Comparison of ENCODE assay signal across 8 mouse cellular contexts in the genomic region with DNA sequence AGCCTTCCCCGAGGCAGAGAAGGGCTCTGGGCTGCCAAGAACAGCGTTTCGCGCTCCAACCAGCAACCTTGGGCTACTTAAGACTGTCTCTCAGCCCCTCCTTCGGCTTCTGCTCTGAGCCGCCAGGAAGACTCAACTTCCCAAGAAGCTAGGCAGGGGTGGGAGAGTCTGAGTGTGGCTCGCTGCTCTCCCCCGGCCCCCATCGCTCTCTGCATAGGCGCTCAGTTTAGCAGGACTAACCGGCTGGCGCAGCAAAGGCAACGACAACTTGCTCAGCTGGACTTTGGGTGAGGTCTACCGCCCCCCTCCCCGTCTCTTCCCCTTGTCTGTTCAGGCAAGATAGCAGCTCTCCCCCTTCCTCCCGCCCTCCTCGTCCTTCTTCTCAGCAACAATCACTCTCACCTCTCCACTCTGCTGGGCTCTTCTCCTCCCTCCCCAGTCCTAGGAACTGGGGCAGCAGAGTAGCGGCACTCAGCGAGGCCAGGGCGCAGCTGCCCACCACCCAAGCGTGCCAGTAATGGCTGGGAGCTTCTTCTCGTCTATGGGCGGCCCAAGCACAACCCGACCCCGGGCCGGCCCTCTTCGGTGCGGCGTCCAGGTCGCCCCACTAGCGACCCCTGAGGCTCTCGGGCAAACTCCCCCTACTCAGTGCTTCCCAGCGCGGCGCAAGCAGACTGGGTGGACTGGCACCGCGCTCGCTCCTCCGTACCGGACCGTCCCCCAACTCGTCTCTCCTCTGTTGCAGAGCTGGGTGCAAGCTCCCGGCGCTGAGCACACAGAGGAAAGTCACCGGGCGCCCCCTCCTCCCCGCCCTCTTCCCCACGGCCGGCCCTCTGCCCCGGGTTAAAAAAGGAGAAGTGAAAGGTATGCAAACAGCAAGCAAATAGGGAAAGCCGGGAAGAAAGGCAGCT. TPM values are rescaled to one million over a fixed set of nuclear protein-coding genes. Genes with fewer than 3 reads are reported as not detected.
DNase-seq lines count a peak whose midpoint lies in the region; ATAC-seq and TF ChIP-seq lines count a peak whose summit lies in the region.

No protein-coding gene starts in this region.

- WGBS in embryonic facial prominence, embryonic 11.5 days: under 1% methylated on average over 50 of the region's 51 CpGs
- WGBS in hindbrain, embryonic 12.5 days: under 1% methylated on average over 50 of the region's 51 CpGs
- WGBS in liver, embryonic 14.5 days (ENCODE audit: insufficient replicate concordance): under 1% methylated on average over 50 of the region's 51 CpGs

- peak overlapping the region; percentile 50 for H3K9ac ChIP-seq in embryonic facial prominence, embryonic 11.5 days (replicated peaks; ENCODE audit: low read length)
- H3K9ac ChIP-seq in hindbrain, embryonic 12.5 days: peak overlapping the region; percentile 82
- peak overlapping the region; percentile 48 for H3K9ac ChIP-seq in liver, embryonic 14.5 days (replicated peaks)

- peak overlapping the region; percentile 20; the same call in 1 of the 2 replicates for H3K27ac ChIP-seq in embryonic facial prominence, embryonic 11.5 days (replicated peaks; ENCODE audit: low read depth, low read length)
- peak overlapping the region; percentile 90 for H3K27ac ChIP-seq in hindbrain, embryonic 12.5 days
- no peak overlapping the region for H3K27ac ChIP-seq in liver, embryonic 14.5 days

- ATAC-seq in megakaryocyte, adult 5-6 weeks (ENCODE audit: poor library complexity, severe bottlenecking): no peak
- peak; percentile 47 for ATAC-seq in embryonic facial prominence, embryonic 11.5 days (replicated peaks; ENCODE audit: insufficient number of reproducible peaks, low FRiP score, low TSS enrichment, low read depth)
- peak; percentile 34 for ATAC-seq in hindbrain, embryonic 12.5 days (ENCODE audit: low FRiP score)
- peak; percentile 39; the same call in 1 of the 2 replicates for ATAC-seq in liver, embryonic 14.5 days (ENCODE audit: insufficient read depth)
- no peak for ATAC-seq in frontal cortex, adult (ENCODE audit: low TSS enrichment)

- H3K27me3 ChIP-seq in megakaryocyte, embryonic 14.5 days (replicated peaks): peaks cover 76% of the 10 kb centered on the region
- H3K27me3 ChIP-seq in embryonic facial prominence, embryonic 11.5 days (ENCODE audit: control insufficient read depth, insufficient read depth, low read length): peaks cover 30% of the 10 kb centered on the region
- H3K27me3 ChIP-seq in hindbrain, embryonic 12.5 days: peaks cover 33% of the 10 kb centered on the region
- peaks cover 54% of the 10 kb centered on the region for H3K27me3 ChIP-seq in liver, embryonic 14.5 days (ENCODE audit: control insufficient read depth, insufficient read depth, low read length)

- no peak for TF ChIP-seq EP300 in liver, embryonic 14.5 days (IDR thresholded peaks at IDR 0.05; ENCODE audit: low read depth)

- peak overlapping the region; percentile 89 for H3K4me2 ChIP-seq in embryonic facial prominence, embryonic 11.5 days (ENCODE audit: low read depth, low read length)
- peak overlapping the region; percentile 87 for H3K4me2 ChIP-seq in hindbrain, embryonic 12.5 days (replicated peaks)
- peak overlapping the region; percentile 51 for H3K4me2 ChIP-seq in liver, embryonic 14.5 days (ENCODE audit: low read depth)

- H3K36me3 ChIP-seq in megakaryocyte, embryonic 14.5 days (replicated peaks; ENCODE audit: low read length): no peaks in the 10 kb centered on the region
- H3K36me3 ChIP-seq in embryonic facial prominence, embryonic 11.5 days (replicated peaks; ENCODE audit: control insufficient read depth, insufficient read depth, low read depth, low read length): no peaks in the 10 kb centered on the region
- H3K36me3 ChIP-seq in hindbrain, embryonic 12.5 days: no peaks in the 10 kb centered on the region
- no peaks in the 10 kb centered on the region for H3K36me3 ChIP-seq in liver, embryonic 14.5 days (replicated peaks; ENCODE audit: control insufficient read depth, insufficient read depth, low read depth)

- no peaks in the 10 kb centered on the region for H3K9me3 ChIP-seq in megakaryocyte, embryonic 14.5 days
- no peaks in the 10 kb centered on the region for H3K9me3 ChIP-seq in embryonic facial prominence, embryonic 11.5 days (replicated peaks; ENCODE audit: control insufficient read depth, low read length)
- no peaks in the 10 kb centered on the region for H3K9me3 ChIP-seq in hindbrain, embryonic 12.5 days (replicated peaks)
- no peaks in the 10 kb centered on the region for H3K9me3 ChIP-seq in liver, embryonic 14.5 days (ENCODE audit: control insufficient read depth, low read length)

- H3K4me3 ChIP-seq in megakaryocyte, embryonic 14.5 days (replicated peaks): peak overlapping the region; percentile 87
- H3K4me3 ChIP-seq in embryonic facial prominence, embryonic 11.5 days (ENCODE audit: low read depth, low read length): peak overlapping the region; percentile 58
- H3K4me3 ChIP-seq in hindbrain, embryonic 12.5 days: peak overlapping the region; percentile 61
- H3K4me3 ChIP-seq in liver, embryonic 14.5 days (ENCODE audit: insufficient read depth in 1 of 2, low read depth in 2 of 2, low read length in 2 of 2): peak overlapping the region; percentile 52 to 59

- H3K4me1 ChIP-seq in megakaryocyte, embryonic 14.5 days: peaks cover 30% of the 10 kb centered on the region
- peaks cover 8% of the 10 kb centered on the region for H3K4me1 ChIP-seq in embryonic facial prominence, embryonic 11.5 days (ENCODE audit: control insufficient read depth, insufficient read depth, low read length)
- peaks cover 50% of the 10 kb centered on the region for H3K4me1 ChIP-seq in hindbrain, embryonic 12.5 days
- 0 out of 4 replicates have a peak, but pooled peaks cover 0 to 2% of the 10 kb centered on the region in 2 experiments for H3K4me1 ChIP-seq in liver, embryonic 14.5 days (replicated peaks; ENCODE audit: control insufficient read depth in 2 of 2, insufficient read depth in 2 of 2, low read length in 1 of 2)

- TF ChIP-seq CTCF in liver, embryonic 14.5 days (IDR thresholded peaks at IDR 0.05; ENCODE audit: low read depth): no peak

- DNase-seq in embryonic facial prominence, embryonic 11.5 days (ENCODE audit: low spot score): peak; percentile 54
- DNase-seq in liver, embryonic 14.5 days (ENCODE audit: low read depth in 3 of 3, low spot score in 3 of 3): no peak
- peak; percentile 66 for DNase-seq in yolk sac, embryonic 10.5 days (ENCODE audit: low spot score)
- DNase-seq in ovary, postnatal 14 days (ENCODE audit: low spot score): no peak

RNA-seq across cellular contexts. Expression of a gene that starts 1.5 kb away (rescaled TPM):
- polyA plus RNA-seq in megakaryocyte, embryonic 14.5 days (2012; ENCODE audit: insufficient read depth, low replicate concordance): 0.06 and 1.4 TPM in 2 replicates
- total RNA-seq in megakaryocyte, adult 5-6 weeks (2015): not detected in 2 replicates
- not detected in 2 replicates for total RNA-seq in megakaryocyte, adult 5-6 weeks (2017)
- polyA plus RNA-seq in embryonic facial prominence, embryonic 11.5 days (2014; fragmentation: Nextera tagmentation; extraction: Ambion mirVana): 1.9 and 3.2 TPM in 2 replicates
- polyA plus RNA-seq in hindbrain, embryonic 12.5 days (2016; fragmentation: Nextera tagmentation; extraction: Ambion mirVana): 10.8 and 12.5 TPM in 2 replicates
- 3.1 and 3.7 TPM in 2 replicates for polyA plus RNA-seq in liver, embryonic 14.5 days (2012; rRNA removed)
- 4.5 and 5.9 TPM in 2 replicates for polyA plus RNA-seq in liver, embryonic 14.5 days (2014; fragmentation: Nextera tagmentation; extraction: Ambion mirVana)

Comparison
In these comparisons a context has a peak if more than half of its experiments do, and no peak if none do; other contexts are left out.
1. ATAC-seq: peak in embryonic facial prominence, embryonic 11.5 days (single experiment), hindbrain, embryonic 12.5 days (single experiment) and liver, embryonic 14.5 days (single experiment); none in megakaryocyte, adult 5-6 weeks (single experiment) and frontal cortex, adult (single experiment).
2. DNase-seq: peak in embryonic facial prominence, embryonic 11.5 days (single experiment) and yolk sac, embryonic 10.5 days (single experiment); none in liver, embryonic 14.5 days (0 of 3) and ovary, postnatal 14 days (single experiment).
3. Peak in every context shown above with its lines, with median percentiles within 50 percentile points of each other: H3K4me3 ChIP-seq, H3K4me2 ChIP-seq and H3K9ac ChIP-seq.